Mouse (Mus musculus): ENCODE data around the gene Mapk13. TPM values are rescaled to one million over a fixed set of nuclear protein-coding genes. Genes with fewer than 3 reads are reported as not detected.

Mapk13 gene
- total and polyA plus RNA-seq, 3 experiments, result 0.04 to 1.4 TPM; not detected in 1

DNA sequence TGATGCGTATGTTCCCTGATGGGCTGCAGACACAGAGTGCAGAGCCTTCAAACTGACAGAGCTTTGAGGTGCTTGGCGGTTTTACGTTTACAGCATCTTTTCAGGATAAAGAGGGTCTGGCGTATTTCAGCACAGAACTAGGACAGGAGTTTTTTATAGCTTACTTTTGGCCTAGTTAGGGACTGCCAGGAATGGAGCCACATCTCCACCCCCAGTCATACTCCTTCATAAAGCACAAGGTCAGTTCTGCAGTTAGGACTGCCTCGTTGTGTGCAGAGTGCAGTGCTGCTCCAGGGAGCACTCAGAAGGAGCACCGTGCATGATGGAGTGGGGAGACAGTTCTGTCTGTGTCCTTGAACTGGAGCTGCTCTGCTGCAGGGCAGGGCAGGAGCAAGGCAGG lies 23.3 kb upstream of the Mapk13 start:
- Histone ChIP-seq H3K79me2 (ENCODE audit: control insufficient read depth, insufficient read depth, low read length, poor library complexity) (no peaks in the 10 kb centered on the region), H3K36me3 (ENCODE audit: control insufficient read depth in 1 of 2, insufficient read depth in 2 of 2, low read length in 2 of 2) (peaks cover 4 to 8% of the 10 kb centered on the region in 2 experiments), H3K4me1 (ENCODE audit: control insufficient read depth in 1 of 2, insufficient read depth in 2 of 2, low read length in 2 of 2) (peaks cover 0 to 10% of the 10 kb centered on the region in 2 experiments; a peak in 3 of 4 replicates), H3K9ac (ENCODE audit: control insufficient read depth, low read depth, low read length, poor library complexity, severe bottlenecking) (no peak overlapping the region), H3K27ac (ENCODE audit: control insufficient read depth, low read depth, low read length) (no peak overlapping the region), H3K4me3 (ENCODE audit: control insufficient read depth in 1 of 2, insufficient read depth in 1 of 2, low read depth in 2 of 2, low read length in 2 of 2) (no peak overlapping the region), H3K9me3 (replicated peaks; ENCODE audit: insufficient read depth, low read length) (no peaks in the 10 kb centered on the region), H3K27me3 (ENCODE audit: control insufficient read depth in 1 of 2, insufficient read depth in 2 of 2, low read length in 2 of 2) (no peaks in the 10 kb centered on the region)
- no peak for DNase-seq (ENCODE audit: low read depth, low spot score)
- no peak for TF ChIP-seq TCF12 (IDR thresholded peaks at IDR 0.05; ENCODE audit: low read depth, low read length)

DNA sequence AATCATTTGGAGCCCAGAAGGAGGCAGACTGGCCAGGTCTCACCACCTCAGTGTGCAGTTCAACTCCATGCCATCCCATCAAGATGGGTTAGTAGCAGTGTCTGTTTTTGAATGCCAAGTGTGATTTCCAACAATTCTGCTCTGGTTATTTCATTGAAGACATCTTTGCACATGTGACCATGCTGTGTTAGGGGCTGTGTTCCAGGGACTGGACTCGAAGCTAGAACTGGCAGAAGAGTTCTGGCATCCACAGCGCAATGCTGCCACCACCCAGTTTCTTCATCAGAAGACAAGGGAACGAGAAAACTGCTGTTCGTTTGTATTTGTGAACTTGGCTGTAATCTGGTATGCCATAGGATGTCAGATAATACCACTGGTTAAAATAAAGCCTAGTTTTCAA lies 21.1 kb upstream of the Mapk13 start:
- no peaks in the 10 kb centered on the region for H3K27me3 ChIP-seq (ENCODE audit: control insufficient read depth in 1 of 2, insufficient read depth in 2 of 2, low read length in 2 of 2)
- peaks cover 4 to 10% of the 10 kb centered on the region in 2 experiments for H3K36me3 ChIP-seq (ENCODE audit: control insufficient read depth in 1 of 2, insufficient read depth in 2 of 2, low read length in 2 of 2)
- no peak overlapping the region for H3K27ac ChIP-seq (ENCODE audit: control insufficient read depth, low read depth, low read length)
- H3K4me3 ChIP-seq (ENCODE audit: control insufficient read depth in 1 of 2, insufficient read depth in 1 of 2, low read depth in 2 of 2, low read length in 2 of 2), result no peak overlapping the region
- no peaks in the 10 kb centered on the region for H3K9me3 ChIP-seq (replicated peaks; ENCODE audit: insufficient read depth, low read length)
- H3K4me1 ChIP-seq (ENCODE audit: control insufficient read depth in 1 of 2, insufficient read depth in 2 of 2, low read length in 2 of 2), result peaks cover 0 to 13% of the 10 kb centered on the region in 2 experiments; a peak in 3 of 4 replicates
- DNase-seq (ENCODE audit: low read depth, low spot score), result no peak
- H3K79me2 ChIP-seq (ENCODE audit: control insufficient read depth, insufficient read depth, low read length, poor library complexity), result no peaks in the 10 kb centered on the region
- TF ChIP-seq MAFK (IDR thresholded peaks at IDR 0.05; ENCODE audit: borderline replicate concordance, low read depth, low read length) (no peak), NRF1 (IDR thresholded peaks at IDR 0.05; ENCODE audit: insufficient read depth, low read depth, low read length, poor library complexity, severe bottlenecking) (no peak), MYB (IDR thresholded peaks at IDR 0.05; ENCODE audit: low read depth, low read length) (no peak), E2F4 (IDR thresholded peaks at IDR 0.05; ENCODE audit: borderline replicate concordance, low read depth, low read length) (no peak), BHLHE40 (IDR thresholded peaks at IDR 0.05; ENCODE audit: borderline replicate concordance, low read depth, low read length) (no peak), ZMIZ1 (IDR thresholded peaks at IDR 0.05; ENCODE audit: low read depth, low read length) (no peak), ELF1 (IDR thresholded peaks at IDR 0.05; ENCODE audit: low read depth, low read length) (no peak), ETS1 (IDR thresholded peaks at IDR 0.05; ENCODE audit: low read depth, low read length) (no peak), ZC3H11A (IDR thresholded peaks at IDR 0.05; ENCODE audit: low read depth, low read length) (no peak), MAX (IDR thresholded peaks at IDR 0.05; ENCODE audit: low read length) (no peak), MXI1 (IDR thresholded peaks at IDR 0.05; ENCODE audit: low read depth, low read length) (no peak), CHD1 (IDR thresholded peaks at IDR 0.05; ENCODE audit: low read depth, low read length) (no peak), JUND (IDR thresholded peaks at IDR 0.05; ENCODE audit: low read depth, low read length) (no peak), RCOR1 (IDR thresholded peaks at IDR 0.05; ENCODE audit: low read depth, low read length) (no peak), USF1 (IDR thresholded peaks at IDR 0.05; ENCODE audit: low read depth, low read length) (no peak)
- H3K9ac ChIP-seq (ENCODE audit: control insufficient read depth, low read depth, low read length, poor library complexity, severe bottlenecking), result no peak overlapping the region

All from MEL (cell line).